Comparison of ENCODE assay signal across 24 mouse cellular contexts in the genomic region with DNA sequence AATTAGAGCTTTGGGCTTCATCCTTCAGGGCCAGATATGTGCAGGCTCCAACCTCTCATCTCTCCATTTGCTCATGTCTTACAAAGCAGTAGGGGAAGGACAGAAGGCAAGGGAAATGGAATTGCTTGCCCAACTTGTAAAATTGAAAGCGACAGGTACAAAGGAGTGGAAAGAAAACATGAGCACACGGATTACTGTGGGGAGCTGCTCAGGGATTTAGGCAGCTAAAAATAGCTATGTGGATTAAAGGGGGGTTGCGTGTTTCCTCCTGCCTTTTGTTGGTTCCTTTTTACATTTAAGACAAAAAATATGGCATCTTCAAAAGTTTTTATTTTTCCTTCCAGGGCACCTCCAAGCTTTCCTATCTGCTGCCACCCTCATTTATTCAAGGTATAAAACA.
DNase-seq lines count a peak whose midpoint lies in the region; ATAC-seq lines count a peak whose summit lies in the region.
"Had no signal": no experiment of that assay in that cellular context is flagged by ENCODE, and none has a peak within 500 bp of the region (broad histone marks: within the 10 kb centered on the region; RNA-seq: fewer than 3 reads in every experiment).

No protein-coding gene starts in this region.

- H3K27me3 ChIP-seq in embryonic facial prominence, embryonic 14.5 days (replicated peaks; ENCODE audit: control insufficient read depth, insufficient read depth, low read length): no peaks in the 10 kb centered on the region
- H3K27me3 ChIP-seq in embryonic facial prominence, embryonic 10.5 days (replicated peaks; ENCODE audit: low read depth, poor library complexity, severe bottlenecking): no peaks in the 10 kb centered on the region
- no peaks in the 10 kb centered on the region for H3K27me3 ChIP-seq in heart, embryonic 12.5 days (replicated peaks)
- H3K27me3 ChIP-seq in heart, embryonic 15.5 days: no peaks in the 10 kb centered on the region
- H3K27me3 ChIP-seq: CH12.LX; embryonic facial prominence, embryonic 13.5 days; forebrain, embryonic 13.5 days; forebrain, embryonic 15.5 days had no signal

- intact Hi-C loops in heart, postnatal 14 days (cut with DNase I): no loop called here

- H3K9ac ChIP-seq in embryonic facial prominence, embryonic 14.5 days (ENCODE audit: low read depth, low read length): no peak overlapping the region
- no peak overlapping the region for H3K9ac ChIP-seq in heart, embryonic 12.5 days
- H3K9ac ChIP-seq in heart, embryonic 15.5 days: no peak overlapping the region
- H3K9ac ChIP-seq: embryonic facial prominence, embryonic 13.5 days; forebrain, embryonic 13.5 days; forebrain, embryonic 15.5 days; forebrain, postnatal 0 days had no signal

- 0 out of 2 replicates have a peak, but pooled peaks cover 3% of the 10 kb centered on the region for H3K4me1 ChIP-seq in embryonic facial prominence, embryonic 14.5 days (ENCODE audit: control insufficient read depth, insufficient read depth, low read length)
- H3K4me1 ChIP-seq in embryonic facial prominence, embryonic 10.5 days: peaks cover 8% of the 10 kb centered on the region
- H3K4me1 ChIP-seq in heart, embryonic 12.5 days (replicated peaks): peaks cover 11% of the 10 kb centered on the region
- peaks cover 13% of the 10 kb centered on the region; the same call in 1 of the 2 replicates for H3K4me1 ChIP-seq in heart, embryonic 15.5 days (replicated peaks)
- H3K4me1 ChIP-seq: forebrain, embryonic 13.5 days; forebrain, embryonic 15.5 days had no signal

- no peak overlapping the region for H3K4me2 ChIP-seq in embryonic facial prominence, embryonic 14.5 days (ENCODE audit: low read depth, low read length)
- H3K4me2 ChIP-seq in heart, embryonic 12.5 days: no peak overlapping the region
- H3K4me2 ChIP-seq in heart, embryonic 15.5 days: no peak overlapping the region
- H3K4me2 ChIP-seq: embryonic facial prominence, embryonic 13.5 days; forebrain, embryonic 13.5 days; forebrain, embryonic 15.5 days had no signal

- H3K9me3 ChIP-seq in embryonic facial prominence, embryonic 14.5 days (ENCODE audit: control insufficient read depth, low read length): no peaks in the 10 kb centered on the region
- H3K9me3 ChIP-seq in embryonic facial prominence, embryonic 10.5 days: no peaks in the 10 kb centered on the region
- no peaks in the 10 kb centered on the region for H3K9me3 ChIP-seq in heart, embryonic 12.5 days (replicated peaks)
- H3K9me3 ChIP-seq in heart, embryonic 15.5 days (replicated peaks): no peaks in the 10 kb centered on the region
- H3K9me3 ChIP-seq: embryonic facial prominence, embryonic 13.5 days; forebrain, embryonic 13.5 days; forebrain, embryonic 15.5 days; G1E had no signal

- DNase-seq in embryonic facial prominence, embryonic 14.5 days (ENCODE audit: low spot score): peak; percentile 47
- DNase-seq in embryonic facial prominence, embryonic 10.5 days (ENCODE audit: low spot score): no peak
- DNase-seq in heart, adult 18-20 months: no peak
- DNase-seq in heart, postnatal 14 days: no peak
- peak; percentile 45 for DNase-seq in Muller cell, postnatal 12 days (ENCODE audit: inconsistent ontology term)
- no peak for DNase-seq in adrenal gland, postnatal 4 days (ENCODE audit: low spot score in 2 of 2)
- DNase-seq: adrenal gland, adult 2 months; adrenal gland, postnatal 10 days; adrenal gland, postnatal 25 days; B cell, adult 2 months; cerebellum, adult 11-12 months; cerebellum, adult 2 months; cerebellum, adult 9-10 months; cerebellum, postnatal 10 days; cerebellum, postnatal 25 days; forebrain, postnatal 0 days had no signal

- WGBS in embryonic facial prominence, embryonic 14.5 days: 36% methylated on average over 3 of the region's 3 CpGs
- 57% methylated on average over 3 of the region's 3 CpGs for WGBS in embryonic facial prominence, embryonic 10.5 days
- WGBS in heart, embryonic 12.5 days: 35% methylated on average over 3 of the region's 3 CpGs
- 32% methylated on average over 3 of the region's 3 CpGs for WGBS in heart, embryonic 15.5 days

- no peak overlapping the region for H3K4me3 ChIP-seq in embryonic facial prominence, embryonic 14.5 days (ENCODE audit: low read depth, low read length)
- H3K4me3 ChIP-seq in embryonic facial prominence, embryonic 10.5 days: no peak overlapping the region
- no peak overlapping the region for H3K4me3 ChIP-seq in heart, embryonic 12.5 days
- no peak overlapping the region for H3K4me3 ChIP-seq in heart, embryonic 15.5 days
- H3K4me3 ChIP-seq: embryonic facial prominence, embryonic 13.5 days; forebrain, embryonic 13.5 days; forebrain, embryonic 15.5 days had no signal

- no peaks in the 10 kb centered on the region for H3K36me3 ChIP-seq in embryonic facial prominence, embryonic 14.5 days (ENCODE audit: control insufficient read depth, insufficient read depth, low read length)
- no peaks in the 10 kb centered on the region for H3K36me3 ChIP-seq in embryonic facial prominence, embryonic 10.5 days (replicated peaks)
- no peaks in the 10 kb centered on the region for H3K36me3 ChIP-seq in heart, embryonic 12.5 days
- no peaks in the 10 kb centered on the region for H3K36me3 ChIP-seq in heart, embryonic 15.5 days
- H3K36me3 ChIP-seq: embryonic facial prominence, embryonic 13.5 days; forebrain, embryonic 15.5 days had no signal

- ATAC-seq in embryonic facial prominence, embryonic 14.5 days (ENCODE audit: low read depth): peak; percentile 65; the same call in 1 of the 2 replicates
- ATAC-seq in heart, embryonic 12.5 days (ENCODE audit: insufficient number of reproducible peaks, low FRiP score): no peak
- no peak for ATAC-seq in heart, embryonic 15.5 days (replicated peaks; ENCODE audit: insufficient number of reproducible peaks, insufficient read depth, low FRiP score, low read depth)
- ATAC-seq: CD4-positive, CD25-positive, alpha-beta regulatory T cell, adult 4 months; forebrain, embryonic 13.5 days; forebrain, embryonic 15.5 days; forebrain, postnatal 0 days had no signal

- 0 out of 2 replicates have a peak overlapping the region, but pooled peaks have one; percentile 25 for H3K27ac ChIP-seq in embryonic facial prominence, embryonic 14.5 days (replicated peaks; ENCODE audit: low read depth, low read length)
- H3K27ac ChIP-seq in embryonic facial prominence, embryonic 10.5 days (replicated peaks): no peak overlapping the region
- H3K27ac ChIP-seq in heart, embryonic 12.5 days (ENCODE audit: poor library complexity, severe bottlenecking): peak overlapping the region; percentile 21
- peak overlapping the region; percentile 20; the same call in 1 of the 2 replicates for H3K27ac ChIP-seq in heart, embryonic 15.5 days
- H3K27ac ChIP-seq: embryonic facial prominence, embryonic 13.5 days; forebrain, embryonic 13.5 days; forebrain, embryonic 15.5 days had no signal

Comparison
In these comparisons a context has a peak if more than half of its experiments do, and no peak if none do; other contexts are left out.
1. DNase-seq: peak in embryonic facial prominence, embryonic 14.5 days (single experiment) and Muller cell, postnatal 12 days (single experiment); none in embryonic facial prominence, embryonic 10.5 days (single experiment), heart, adult 18-20 months (0 of 2), heart, postnatal 14 days (0 of 2) and adrenal gland, postnatal 4 days (0 of 2).